Mouse (Mus musculus): ENCODE measurements around the gene Sfmbt2.

GRCm38 (mm10) chr2:10371899-10372298 is 1.6 kb downstream of the Sfmbt2 start:
- TF ChIP-seq CTCF (IDR thresholded peaks at IDR 0.05; ENCODE audit: low read depth) (no peak), EP300 (IDR thresholded peaks at IDR 0.05; ENCODE audit: low read depth) (no peak)
